Mouse (Mus musculus) cerebellum, adult 18-20 months (tissue): ENCODE measurements at regions not wholly inside any gene's neighbourhood (a gene's known extent, or its start where the extent isn't known, plus 50 kb on each side); places are given as distances from the start of the nearest gene placed in this dataset.

Source experiments
- DNase-seq, 2 experiments: peaks; one replicate each; pipeline ENCODE4 v3.0.0; 2021

GRCm38 (mm10) chr2:143419791-143420190 lies 126.2 kb upstream of the Pcsk2 start:
- peak; percentile 14 to 15 for DNase-seq

- DNase-seq, result no peak
These were observed 95.3 kb upstream of the Pcsk2 start for GRCm38 (mm10) chr2:143450680-143451079.

GRCm38 (mm10) chr2:143451256-143451655 lies 94.7 kb upstream of the Pcsk2 start:
- no peak for DNase-seq

GRCm38 (mm10) chr2:143451661-143452060 lies 94.3 kb upstream of the Pcsk2 start:
- no peak for DNase-seq

GRCm38 (mm10) chr2:143467936-143468335 lies 78.0 kb upstream of the Pcsk2 start:
- DNase-seq, result no peak

GRCm38 (mm10) chr2:143471394-143471793 lies 74.6 kb upstream of the Pcsk2 start:
- no peak for DNase-seq

- DNase-seq, result no peak
These were observed 55.1 kb upstream of the Pcsk2 start for GRCm38 (mm10) chr2:143490830-143491229.
